Mouse (Mus musculus) olfactory bulb, adult 2 months (tissue): Measurements from ENCODE around the gene Smim12.

Experiments
- CTCF ChIP-seq: fragments of 200-500 bp; IDR thresholded peaks from 2 replicates; pipeline ENCODE4 v1.5.1; 2012; ENCODE audit warnings: low read depth, mild to moderate bottlenecking, low read length, moderate library complexity; ENCODE audit not compliant: insufficient read depth
- POLR2A ChIP-seq: fragments of 200-500 bp; IDR thresholded peaks from 2 replicates; pipeline ENCODE4 v1.6.1; 2012; ENCODE audit warnings: mild to moderate bottlenecking, low read depth, low read length, moderate library complexity; ENCODE audit not compliant: insufficient read depth

DNA sequence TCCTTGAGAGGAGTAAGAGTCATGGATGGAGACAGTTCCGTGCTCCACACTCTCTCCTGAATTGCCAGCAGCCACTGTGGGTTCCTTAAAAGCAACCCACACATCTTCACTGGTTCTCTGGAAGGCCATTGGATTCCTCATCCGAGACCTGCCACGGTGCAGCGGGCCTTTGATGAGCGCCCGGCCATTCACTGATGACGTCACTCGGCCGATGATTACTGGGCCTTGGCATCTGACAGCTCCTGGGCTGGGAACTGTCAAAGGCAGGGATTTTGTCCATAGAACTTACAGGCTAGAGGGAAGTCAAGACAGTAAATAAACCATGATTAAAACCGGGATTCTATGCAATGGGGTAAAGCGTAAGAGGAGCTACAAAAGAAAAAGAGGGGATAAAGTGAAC lies 26.5 kb upstream of the Smim12 start:
- TF ChIP-seq CTCF (no peak), POLR2A (no peak)
